Mouse (Mus musculus) lung, adult 10 weeks (tissue): ENCODE measurements around the gene Nudc. TPM values are rescaled to one million over a fixed set of nuclear protein-coding genes. Genes with fewer than 3 reads are reported as not detected.

Experiments used
- polyA plus RNA-seq: library from polyadenylated mRNA; stranded (reverse); fragments of 350-450 nt; fragmentation: Illumina TruSeq; extraction: RNeasy Lipid Tissue Mini Kit (QIAGEN cat#74804); gene quantifications from one replicate; pipeline ENCODE4 v1.2.3, GENCODE M21; 2014; ENCODE audit warnings: low read depth, low replicate concordance; ENCODE audit not compliant: insufficient read depth

The Nudc gene
- 118 TPM for polyA plus RNA-seq

GRCm38 (mm10) chr4:133545272-133546231 is at the start of gene Nudc:
TSS of gene Nudc (minus strand) at chr4:133545996.

GRCm38 (mm10) chr4:133584059-133584951 is 38.5 kb upstream of the Nudc start, which contains the start of gene Gpn2:
TSS of gene Gpn2 (plus strand) at chr4:133584362.

GRCm38 (mm10) chr4:133574070-133574842 is 28.5 kb upstream of the Nudc start, which contains the start of gene Gpatch3:
TSS of gene Gpatch3 (plus strand) at chr4:133574745.

GRCm38 (mm10) chr4:133552768-133553447 is 7.1 kb upstream of the Nudc start, which contains the start of gene Nr0b2:
TSS of gene Nr0b2 (plus strand) at chr4:133553376.

GRCm38 (mm10) chr4:133518601-133519368 is 27.0 kb downstream of the Nudc start, which contains the start of gene Kdf1:
TSS of gene Kdf1 (plus strand) at chr4:133518963.

GRCm38 (mm10) chr4:133498160-133498724 is 47.6 kb downstream of the Nudc start, which contains the start of gene Trnp1:
TSS of gene Trnp1 (minus strand) at chr4:133498550.

Other genes with a start within 250 kb of the Nudc start
- gene Wdtc1, start 192.5 kb downstream of the Nudc start, polyA plus RNA-seq, result 14.0 TPM
- 9.4 TPM for gene Slc9a1, start 176.3 kb downstream of the Nudc start, polyA plus RNA-seq
- gene Tent5b, start 65.9 kb downstream of the Nudc start, polyA plus RNA-seq, result 8.4 TPM
- 7.2 TPM for gene Trnp1, start 47.4 kb downstream of the Nudc start, polyA plus RNA-seq
- 8.1 TPM for gene Kdf1, start 27.0 kb downstream of the Nudc start, polyA plus RNA-seq
- not detected for gene Nr0b2, start 7.4 kb upstream of the Nudc start, polyA plus RNA-seq
- gene Gpatch3, start 28.7 kb upstream of the Nudc start, polyA plus RNA-seq, result 4.2 TPM
- gene Gpn2, start 38.4 kb upstream of the Nudc start, polyA plus RNA-seq, result 16.5 TPM
- 20.8 TPM for gene Sfn, start 56.2 kb upstream of the Nudc start, polyA plus RNA-seq
- 27.5 TPM for gene Zdhhc18, start 104.2 kb upstream of the Nudc start, polyA plus RNA-seq
- 10.5 TPM for gene Pigv, start 126.7 kb upstream of the Nudc start, polyA plus RNA-seq
- gene Arid1a, start 210.8 kb upstream of the Nudc start, polyA plus RNA-seq, result 10.9 TPM